ENCODE assay signal across 23 mouse cellular contexts in genomic region chr9:122125723-122126290, GRCm38 (mm10). TPM values are rescaled to one million over a fixed set of nuclear protein-coding genes. Genes with fewer than 3 reads are reported as not detected.
DNase-seq lines count a peak whose midpoint lies in the region; TF ChIP-seq lines count a peak whose summit lies in the region.
"Had no signal": no experiment of that assay in that cellular context is flagged by ENCODE, and none has a peak within 500 bp of the region (broad histone marks: within the 10 kb centered on the region; RNA-seq: fewer than 3 reads in every experiment).

No protein-coding gene starts in this region.

- no peak overlapping the region for H3K9ac ChIP-seq in MEL (ENCODE audit: control insufficient read depth, low read depth, low read length, poor library complexity, severe bottlenecking)
- H3K9ac ChIP-seq: forebrain, embryonic 15.5 days; kidney, embryonic 15.5 days; limb, embryonic 13.5 days; neural tube, embryonic 12.5 days had no signal

- H3K4me1 ChIP-seq in heart, embryonic 10.5 days, result peaks cover 29% of the 10 kb centered on the region
- H3K4me1 ChIP-seq in MEL (ENCODE audit: control insufficient read depth in 1 of 2, insufficient read depth in 2 of 2, low read length in 2 of 2), result peaks cover 13 to 15% of the 10 kb centered on the region in 2 experiments
- peaks cover 4% of the 10 kb centered on the region; the same call in 1 of the 2 replicates for H3K4me1 ChIP-seq in bone marrow, adult 2 months (ENCODE audit: control insufficient read depth, insufficient read depth, low read length)
- H3K4me1 ChIP-seq: neural tube, embryonic 12.5 days had no signal

- no peak for TF ChIP-seq RAD21 in MEL (IDR thresholded peaks at IDR 0.05; ENCODE audit: low read depth, low read length)

- no peak overlapping the region for H3K27ac ChIP-seq in heart, embryonic 10.5 days
- H3K27ac ChIP-seq in MEL (ENCODE audit: control insufficient read depth, low read depth, low read length), result no peak overlapping the region
- peak overlapping the region; percentile 42; the same call in 1 of the 2 replicates for H3K27ac ChIP-seq in bone marrow, adult 2 months (ENCODE audit: control insufficient read depth, insufficient read depth, low read depth, low read length, poor library complexity)
- peak overlapping the region; percentile 15; the same call in 1 of the 2 replicates for H3K27ac ChIP-seq in macrophage
- H3K27ac ChIP-seq: forebrain, embryonic 15.5 days; hindbrain, postnatal 0 days; kidney, embryonic 15.5 days; limb, embryonic 13.5 days; neural tube, embryonic 12.5 days had no signal

- 0 out of 2 replicates have a peak, but pooled peaks cover 4% of the 10 kb centered on the region for H3K79me2 ChIP-seq in MEL (ENCODE audit: control insufficient read depth, insufficient read depth, low read length, poor library complexity)
- H3K79me2 ChIP-seq in macrophage (ENCODE audit: inconsistent target), result peaks cover 94% of the 10 kb centered on the region

- no peak for TF ChIP-seq POLR2A in MEL (IDR thresholded peaks at IDR 0.05; ENCODE audit: control insufficient read depth in 1 of 2, insufficient read depth in 1 of 2, low read depth in 1 of 2, low read length in 2 of 2, poor library complexity in 1 of 2)
- no peak for TF ChIP-seq POLR2A in bone marrow, adult 2 months (IDR thresholded peaks at IDR 0.05; ENCODE audit: borderline replicate concordance, control insufficient read depth, low read depth, low read length)

- no peaks in the 10 kb centered on the region for H3K9me3 ChIP-seq in heart, embryonic 10.5 days
- H3K9me3 ChIP-seq in MEL (replicated peaks; ENCODE audit: insufficient read depth, low read length), result no peaks in the 10 kb centered on the region
- H3K9me3 ChIP-seq: forebrain, embryonic 15.5 days; kidney, embryonic 15.5 days; limb, embryonic 13.5 days; neural tube, embryonic 12.5 days had no signal

- WGBS in heart, embryonic 10.5 days, result 66% methylated on average over 5 of the region's 5 CpGs
- 52% methylated on average over 5 of the region's 5 CpGs for WGBS in bone marrow, adult 2 months
- WGBS in macrophage (ENCODE audit: missing documents), result 59% methylated on average over 5 of the region's 5 CpGs

- no peak for TF ChIP-seq CTCF in MEL (IDR thresholded peaks at IDR 0.05 in 2 of 3, conservative IDR thresholded peaks at IDR 0.05 in 1 of 3; ENCODE audit: control insufficient read depth in 1 of 3, insufficient read depth in 1 of 3, low read depth in 2 of 3, low read length in 3 of 3, poor library complexity in 1 of 3, severe bottlenecking in 1 of 3)
- TF ChIP-seq CTCF in bone marrow, adult 2 months (IDR thresholded peaks at IDR 0.05; ENCODE audit: control insufficient read depth, insufficient read depth, low read length), result no peak

- H3K36me3 ChIP-seq in heart, embryonic 10.5 days, result 0 out of 2 replicates have a peak, but pooled peaks cover under 1% of the 10 kb centered on the region
- H3K36me3 ChIP-seq in MEL (ENCODE audit: control insufficient read depth in 1 of 2, insufficient read depth in 2 of 2, low read length in 2 of 2) (peaks cover 0 to 21% of the 10 kb centered on the region in 2 experiments; a peak in 2 of 4 replicates), macrophage (ENCODE audit: inconsistent target) (no peaks in the 10 kb centered on the region)
- H3K36me3 ChIP-seq: forebrain, embryonic 15.5 days; kidney, embryonic 15.5 days; limb, embryonic 13.5 days; neural tube, embryonic 12.5 days had no signal

- no peak overlapping the region for H3K4me3 ChIP-seq in heart, embryonic 10.5 days
- H3K4me3 ChIP-seq in MEL (ENCODE audit: control insufficient read depth in 1 of 2, insufficient read depth in 1 of 2, low read depth in 2 of 2, low read length in 2 of 2) (no peak overlapping the region), macrophage (ENCODE audit: inconsistent target) (no peak overlapping the region)
- no peak overlapping the region for H3K4me3 ChIP-seq in bone marrow, adult 2 months (replicated peaks; ENCODE audit: control insufficient read depth, low read depth, low read length)
- H3K4me3 ChIP-seq: forebrain, embryonic 15.5 days; kidney, embryonic 15.5 days; limb, embryonic 13.5 days; neural tube, embryonic 12.5 days had no signal

- TF ChIP-seq EP300 in MEL (IDR thresholded peaks at IDR 0.05; ENCODE audit: low read depth in 1 of 2, low read length in 2 of 2), result peak in 1 of 2 experiments; percentile 20; a peak in 1 of 4 replicates

- no peaks in the 10 kb centered on the region for H3K27me3 ChIP-seq in heart, embryonic 10.5 days (ENCODE audit: insufficient read depth, poor library complexity, severe bottlenecking)
- H3K27me3 ChIP-seq in MEL (ENCODE audit: control insufficient read depth in 1 of 2, insufficient read depth in 2 of 2, low read length in 2 of 2), result no peaks in the 10 kb centered on the region
- H3K27me3 ChIP-seq: CH12.LX; forebrain, embryonic 15.5 days; kidney, embryonic 15.5 days; limb, embryonic 13.5 days; neural tube, embryonic 12.5 days had no signal

- peak; percentile 63 for DNase-seq in heart, embryonic 10.5 days (ENCODE audit: low spot score)
- no peak for DNase-seq in heart, adult 18-20 months
- DNase-seq in MEL (ENCODE audit: low read depth, low spot score), result peak; percentile 29
- DNase-seq in thymus, adult 18-20 months, result no peak
- DNase-seq in Muller cell, postnatal 12 days (ENCODE audit: inconsistent ontology term), result no peak
- DNase-seq: adrenal gland, postnatal 36 days; B cell, adult 2 months; cerebellum, adult 8-10 months; cerebellum, postnatal 36 days; gastrocnemius, postnatal 25 days; heart, postnatal 14 days; kidney, postnatal 36 days; lung, postnatal 14 days; midbrain, embryonic 14.5 days; thymus, postnatal 4 days had no signal

TF ChIP-seq in MEL, 35 proteins besides CTCF, POLR2A, EP300 and RAD21:
- peak; percentile 85 for TF ChIP-seq ZNF384 (IDR thresholded peaks at IDR 0.05; ENCODE audit: low read depth, low read length)
- TF ChIP-seq ETS1 (IDR thresholded peaks at IDR 0.05; ENCODE audit: low read depth, low read length), result no peak

RNA-seq across cellular contexts. Expression of gene Snrk, which starts 8.7 kb away (rescaled TPM):
- 39.3 and 54.0 TPM in 2 replicates for polyA plus RNA-seq in heart, embryonic 10.5 days (2016; fragmentation: Nextera tagmentation; extraction: Ambion mirVana)
- 100 to 1,000 TPM; 163 to 170 TPM for total RNA-seq in heart, adult 18-20 months (2021)
- total RNA-seq in MEL (2012; rRNA removed), result 10.7 and 11.8 TPM in 2 replicates
- polyA plus RNA-seq in MEL (2012; ENCODE audit: insufficient read depth in 1 of 2, insufficient read length in 2 of 2, low read depth in 1 of 2, low replicate concordance in 2 of 2, missing spikeins in 1 of 2) (100 to 1,000 TPM in 1 of 2 experiments, 1 to 10 TPM in 1; 9.1 to 446 TPM), macrophage (2018) (22.2 to 37.8 TPM (median 25.5 TPM) in 3 replicates)
- 19.1 and 36.8 TPM in 2 replicates for polyA plus RNA-seq in bone marrow, adult 2 months (2011; ENCODE audit: insufficient read depth, insufficient read length, low replicate concordance, missing spikeins)
- total RNA-seq in macrophage (2018; cell fraction: chromatin; rRNA removed), result 10 to 100 TPM; 12.7 to 67.9 (median 31.7) TPM
- total RNA-seq in macrophage (2018; cell fraction: cytosol; rRNA removed), result 10 to 100 TPM; 14.8 to 36.6 (median 27.7) TPM
- 10 to 100 TPM; 22.5 to 65.4 (median 36.8) TPM for total RNA-seq in macrophage (2018; cell fraction: nucleus; rRNA removed)

Comparison
In these comparisons a context has a peak if more than half of its experiments do, and no peak if none do; other contexts are left out.
1. DNase-seq: peak in heart, embryonic 10.5 days (single experiment) and MEL (single experiment); none in heart, adult 18-20 months (0 of 2), thymus, adult 18-20 months (0 of 2) and Muller cell, postnatal 12 days (single experiment).
2. H3K27ac ChIP-seq: peak in bone marrow, adult 2 months (single experiment) and macrophage (single experiment); none in heart, embryonic 10.5 days (single experiment) and MEL (single experiment).